Mouse (Mus musculus) 3T3-L1 (cell line): ENCODE measurements at regions not wholly inside any gene's neighbourhood (a gene's known extent, or its start where the extent isn't known, plus 50 kb on each side); places are given as distances from the start of the nearest gene placed in this dataset.
A peak's percentile ranks its signal among the peaks of the same experiment; 100 is the strongest.
"Not testable (repeated sequence)": the region's sequence is repeated elsewhere in the genome, so short reads cannot be mapped to it uniquely, and the experiment has no call there.

Source experiments
- DNase-seq: peaks from one replicate; pipeline ENCODE4 v3.0.0-alpha.2; 2015; ENCODE audit warnings: low read depth, low spot score

- no peak for DNase-seq
Observed at GRCm38 (mm10) chr4:22699561-22699960, 211.4 kb upstream of the Pou3f2 start.

GRCm38 (mm10) chr4:22667733-22668381, 179.7 kb upstream of the Pou3f2 start:
- DNase-seq = no peak

DNA sequence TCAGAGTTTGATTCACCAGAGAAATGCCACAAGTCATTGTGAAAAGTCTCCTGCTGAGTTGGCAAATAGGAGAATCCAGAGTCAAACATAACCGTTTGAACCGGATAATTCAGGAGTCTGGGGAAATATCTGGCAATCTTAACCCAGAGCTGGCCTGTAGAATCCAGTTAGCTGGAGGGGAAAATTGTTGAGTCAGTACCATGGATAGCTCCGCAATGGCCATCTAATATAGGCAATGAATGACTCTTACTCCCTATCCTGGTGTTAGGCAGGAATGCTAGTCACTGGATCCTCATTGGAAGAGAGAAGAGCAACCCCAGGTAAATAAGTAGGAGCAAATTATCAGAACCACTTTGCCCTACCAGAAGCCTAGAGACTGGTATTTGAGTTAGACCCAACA, 157.4 kb upstream of the Pou3f2 start:
- DNase-seq = peak; percentile 15

- no peak for DNase-seq
Observed at GRCm38 (mm10) chr4:22608922-22609321, 120.8 kb upstream of the Pou3f2 start.

- DNase-seq = not testable (repeated sequence)
Observed at GRCm38 (mm10) chr4:22602164-22602563, 114.0 kb upstream of the Pou3f2 start.

DNA sequence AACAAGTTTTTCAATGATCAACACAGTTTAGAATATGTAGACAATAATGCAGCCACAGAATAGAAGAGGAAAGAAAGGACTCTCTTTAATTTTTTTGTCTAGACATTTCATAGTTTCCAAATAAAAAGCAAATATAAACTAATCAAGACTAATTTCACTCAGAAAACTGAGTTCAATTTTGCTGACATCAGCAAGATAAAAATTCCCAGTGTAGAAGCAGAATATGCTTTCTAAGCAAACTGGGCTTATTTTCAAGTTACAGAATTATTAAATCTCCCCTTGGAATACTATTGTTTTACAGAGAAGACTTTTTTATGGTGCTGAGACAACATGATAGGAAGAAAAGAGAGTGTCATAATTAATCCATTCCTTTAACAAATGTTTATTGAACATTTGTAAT, 99.0 kb upstream of the Pou3f2 start:
- no peak for DNase-seq

GRCm38 (mm10) chr4:22565959-22566358, 77.8 kb upstream of the Pou3f2 start:
- no peak for DNase-seq

DNA sequence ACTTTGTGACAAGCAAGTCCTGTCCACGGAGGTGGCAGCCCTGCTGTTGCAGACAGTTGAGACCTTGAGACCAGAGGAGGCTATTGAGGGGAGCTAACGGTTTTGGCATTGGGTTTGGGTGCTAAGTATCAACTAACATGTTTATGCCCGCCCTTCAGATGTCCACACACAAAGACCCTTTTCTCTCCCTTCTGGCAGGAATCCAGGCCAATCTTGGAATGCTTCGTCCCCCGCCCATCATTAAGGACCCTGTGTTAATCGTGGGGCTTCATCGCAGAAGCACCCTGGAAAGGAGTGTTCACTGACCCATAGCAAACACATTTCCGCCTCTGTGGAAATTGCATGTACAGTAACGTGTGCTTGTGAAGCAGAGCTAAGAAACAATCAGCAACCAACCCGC, 76.4 kb upstream of the Pou3f2 start:
- no peak for DNase-seq
